Mouse (Mus musculus): Measurements from ENCODE around the gene Zfp882. TPM values are rescaled to one million over a fixed set of nuclear protein-coding genes. Genes with fewer than 3 reads are reported as not detected.

Zfp882 gene
- polyA plus RNA-seq, 1 experiment from 2014 or later = 7.3 TPM

- Histone ChIP-seq H3K36me3 (peaks cover 10% of the 10 kb centered on the region), H3K4me1 (no peaks in the 10 kb centered on the region), H3K4me3 (replicated peaks) (no peak overlapping the region), H3K9ac (no peak overlapping the region), H3K4me2 (no peak overlapping the region), H3K9me3 (replicated peaks) (peaks cover 5% of the 10 kb centered on the region; the same call in 1 of the 2 replicates), H3K27ac (no peak overlapping the region), H3K27me3 (no peaks in the 10 kb centered on the region)
- no peak for ATAC-seq (replicated peaks; ENCODE audit: low FRiP score)
Observed at GRCm38 (mm10) chr8:71960483-71960882, 52.1 kb downstream of the Zfp882 start.

GRCm38 (mm10) chr8:71961796-71962195 lies 53.4 kb downstream of the Zfp882 start:
- no peak overlapping the region for H3K9ac ChIP-seq
- no peak overlapping the region for H3K4me2 ChIP-seq
- H3K27me3 ChIP-seq = no peaks in the 10 kb centered on the region
- 95% methylated on average over 5 of the region's 5 CpGs for WGBS
- no peak for ATAC-seq (replicated peaks; ENCODE audit: low FRiP score)
- H3K36me3 ChIP-seq = peaks cover 23% of the 10 kb centered on the region
- no peak overlapping the region for H3K27ac ChIP-seq
- no peaks in the 10 kb centered on the region for H3K4me1 ChIP-seq
- 0 out of 2 replicates have a peak, but pooled peaks cover 3% of the 10 kb centered on the region for H3K9me3 ChIP-seq (replicated peaks)
- no peak overlapping the region for H3K4me3 ChIP-seq (replicated peaks)

- 79% methylated on average over 3 of the region's 3 CpGs for WGBS
Observed at GRCm38 (mm10) chr8:71964051-71964450, 55.6 kb downstream of the Zfp882 start.

GRCm38 (mm10) chr8:71965166-71965565 lies 56.8 kb downstream of the Zfp882 start:
- Histone ChIP-seq H3K4me3 (replicated peaks) (no peak overlapping the region), H3K9ac (no peak overlapping the region), H3K4me2 (no peak overlapping the region), H3K27ac (no peak overlapping the region), H3K27me3 (no peaks in the 10 kb centered on the region), H3K4me1 (no peaks in the 10 kb centered on the region), H3K9me3 (replicated peaks) (0 out of 2 replicates have a peak, but pooled peaks cover 3% of the 10 kb centered on the region), H3K36me3 (peaks cover 55% of the 10 kb centered on the region)
- WGBS = 98% methylated on average over 2 of the region's 2 CpGs
- ATAC-seq (replicated peaks; ENCODE audit: low FRiP score) = no peak

More at GRCm38 (mm10) chr8:71964051-71964450, 55.6 kb downstream of the Zfp882 start:
- H3K4me2 ChIP-seq = no peak overlapping the region
- H3K27ac ChIP-seq = no peak overlapping the region
- no peak overlapping the region for H3K9ac ChIP-seq
- no peaks in the 10 kb centered on the region for H3K4me1 ChIP-seq
- ATAC-seq (replicated peaks; ENCODE audit: low FRiP score) = no peak
- H3K4me3 ChIP-seq (replicated peaks) = no peak overlapping the region
- peaks cover 46% of the 10 kb centered on the region for H3K36me3 ChIP-seq
- 0 out of 2 replicates have a peak, but pooled peaks cover 3% of the 10 kb centered on the region for H3K9me3 ChIP-seq (replicated peaks)
- no peaks in the 10 kb centered on the region for H3K27me3 ChIP-seq

Other genes with a start within 250 kb of the Zfp882 start
- 0.80 and 1.2 TPM in 2 replicates for gene Unc13a, start 236.9 kb upstream of the Zfp882 start, polyA plus RNA-seq (2015; fragmentation: Nextera tagmentation; extraction: Ambion mirVana)
- gene Jak3, start 232.3 kb upstream of the Zfp882 start, polyA plus RNA-seq (2015; fragmentation: Nextera tagmentation; extraction: Ambion mirVana) = 6.3 and 7.2 TPM in 2 replicates
- 1.2 and 1.7 TPM in 2 replicates for gene Insl3, start 219.4 kb upstream of the Zfp882 start, polyA plus RNA-seq (2015; fragmentation: Nextera tagmentation; extraction: Ambion mirVana)
- 2.8 and 3.9 TPM in 2 replicates for gene B3gnt3, start 206.8 kb upstream of the Zfp882 start, polyA plus RNA-seq (2015; fragmentation: Nextera tagmentation; extraction: Ambion mirVana)
- gene Fcho1, start 182.9 kb upstream of the Zfp882 start, polyA plus RNA-seq (2015; fragmentation: Nextera tagmentation; extraction: Ambion mirVana) = 6.3 and 6.5 TPM in 2 replicates
- 6.4 and 6.6 TPM in 2 replicates for gene Zfp709, start 26.6 kb upstream of the Zfp882 start, polyA plus RNA-seq (2015; fragmentation: Nextera tagmentation; extraction: Ambion mirVana)
- gene Zfp617, start within 50 bp of the Zfp882 start, polyA plus RNA-seq (2015; fragmentation: Nextera tagmentation; extraction: Ambion mirVana) = 24.8 and 26.1 TPM in 2 replicates
- 26.4 and 26.5 TPM in 2 replicates for gene Zfp961, start 42.4 kb downstream of the Zfp882 start, polyA plus RNA-seq (2015; fragmentation: Nextera tagmentation; extraction: Ambion mirVana)
- gene Cyp4f18, start 101.0 kb downstream of the Zfp882 start, polyA plus RNA-seq (2015; fragmentation: Nextera tagmentation; extraction: Ambion mirVana) = 0.82 and 1.3 TPM in 2 replicates
- gene Olfr372, start 132.6 kb downstream of the Zfp882 start, polyA plus RNA-seq (2015; fragmentation: Nextera tagmentation; extraction: Ambion mirVana) = not detected in 2 replicates
- 0.05 TPM in 2 replicates for gene Olfr373, start 174.6 kb downstream of the Zfp882 start, polyA plus RNA-seq (2015; fragmentation: Nextera tagmentation; extraction: Ambion mirVana)
- gene Olfr374, start 198.4 kb downstream of the Zfp882 start, polyA plus RNA-seq (2015; fragmentation: Nextera tagmentation; extraction: Ambion mirVana) = 0.06 TPM in 1 of 2 replicates, not detected in the other
- 770 and 775 TPM in 2 replicates for gene Tpm4, start 226.4 kb downstream of the Zfp882 start, polyA plus RNA-seq (2015; fragmentation: Nextera tagmentation; extraction: Ambion mirVana)